Mouse (Mus musculus): ENCODE data around the gene Ablim2. TPM values are rescaled to one million over a fixed set of nuclear protein-coding genes. Genes with fewer than 3 reads are reported as not detected.

Ablim2 gene
- polyA plus RNA-seq, 1 experiment from 2014 or later = 2.5 TPM

DNA sequence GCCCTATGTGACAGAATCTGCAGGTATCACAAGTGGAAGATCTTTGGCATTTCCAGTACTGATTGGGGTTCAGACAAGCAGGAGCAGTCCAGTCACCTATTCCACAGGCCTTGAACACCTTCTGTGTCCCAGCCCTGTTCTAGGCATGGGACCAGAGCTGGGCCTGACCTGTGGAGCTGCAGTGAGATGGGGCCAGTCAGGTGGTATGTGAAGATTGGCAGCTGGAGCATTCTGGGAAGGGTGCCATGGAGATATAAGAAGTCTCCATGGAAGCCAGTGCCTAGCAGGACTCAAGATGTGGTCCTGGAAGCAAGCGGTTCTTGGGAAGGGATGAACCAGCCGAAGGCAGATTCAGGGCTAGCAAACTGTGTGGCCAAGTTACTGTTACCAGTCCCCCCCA, 103.8 kb downstream of the Ablim2 start:
- Histone ChIP-seq H3K9me3 (ENCODE audit: control insufficient read depth, low read length) (no peaks in the 10 kb centered on the region), H3K27me3 (ENCODE audit: control insufficient read depth, insufficient read depth, low read length) (no peaks in the 10 kb centered on the region), H3K27ac (ENCODE audit: low read depth, low read length) (no peak overlapping the region), H3K9ac (ENCODE audit: low read depth, low read length) (no peak overlapping the region), H3K4me3 (ENCODE audit: low read length) (no peak overlapping the region), H3K4me1 (ENCODE audit: control insufficient read depth, insufficient read depth, low read length) (no peaks in the 10 kb centered on the region), H3K4me2 (replicated peaks; ENCODE audit: low read depth, low read length) (no peak overlapping the region), H3K36me3 (ENCODE audit: control insufficient read depth, insufficient read depth, low read length) (no peaks in the 10 kb centered on the region)
- ATAC-seq (ENCODE audit: low FRiP score, low TSS enrichment) = no peak
- WGBS = 93% methylated on average over 2 of the region's 2 CpGs

DNA sequence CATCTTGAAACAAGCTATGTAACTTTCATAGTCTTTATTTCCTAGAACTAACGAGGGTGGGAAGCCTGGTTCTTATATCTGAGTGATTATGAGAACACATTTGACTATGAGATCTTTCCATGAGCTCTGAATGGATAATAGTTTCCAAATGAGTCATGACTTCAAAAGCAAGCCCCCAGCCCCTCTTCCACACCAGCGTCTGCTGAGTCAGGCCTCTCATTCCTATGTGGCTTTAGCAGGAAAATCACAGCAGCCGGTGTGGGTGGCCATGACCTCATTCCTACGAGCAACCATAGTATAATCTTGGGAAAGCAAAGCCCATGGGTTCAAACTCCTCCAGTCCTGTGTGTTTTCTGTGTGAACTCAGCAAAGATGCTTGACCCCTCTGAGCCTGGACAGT, 112.3 kb downstream of the Ablim2 start:
- no peaks in the 10 kb centered on the region for H3K36me3 ChIP-seq (ENCODE audit: control insufficient read depth, insufficient read depth, low read length)
- H3K9me3 ChIP-seq (ENCODE audit: control insufficient read depth, low read length) = no peaks in the 10 kb centered on the region
- H3K4me3 ChIP-seq (ENCODE audit: low read length) = no peak overlapping the region
- no peak overlapping the region for H3K9ac ChIP-seq (ENCODE audit: low read depth, low read length)
- 79% methylated on average over 4 of the region's 4 CpGs for WGBS
- no peak for ATAC-seq (ENCODE audit: low FRiP score, low TSS enrichment)
- no peaks in the 10 kb centered on the region for H3K4me1 ChIP-seq (ENCODE audit: control insufficient read depth, insufficient read depth, low read length)
- H3K27me3 ChIP-seq (ENCODE audit: control insufficient read depth, insufficient read depth, low read length) = no peaks in the 10 kb centered on the region
- no peak overlapping the region for H3K4me2 ChIP-seq (replicated peaks; ENCODE audit: low read depth, low read length)
- no peak overlapping the region for H3K27ac ChIP-seq (ENCODE audit: low read depth, low read length)

DNA sequence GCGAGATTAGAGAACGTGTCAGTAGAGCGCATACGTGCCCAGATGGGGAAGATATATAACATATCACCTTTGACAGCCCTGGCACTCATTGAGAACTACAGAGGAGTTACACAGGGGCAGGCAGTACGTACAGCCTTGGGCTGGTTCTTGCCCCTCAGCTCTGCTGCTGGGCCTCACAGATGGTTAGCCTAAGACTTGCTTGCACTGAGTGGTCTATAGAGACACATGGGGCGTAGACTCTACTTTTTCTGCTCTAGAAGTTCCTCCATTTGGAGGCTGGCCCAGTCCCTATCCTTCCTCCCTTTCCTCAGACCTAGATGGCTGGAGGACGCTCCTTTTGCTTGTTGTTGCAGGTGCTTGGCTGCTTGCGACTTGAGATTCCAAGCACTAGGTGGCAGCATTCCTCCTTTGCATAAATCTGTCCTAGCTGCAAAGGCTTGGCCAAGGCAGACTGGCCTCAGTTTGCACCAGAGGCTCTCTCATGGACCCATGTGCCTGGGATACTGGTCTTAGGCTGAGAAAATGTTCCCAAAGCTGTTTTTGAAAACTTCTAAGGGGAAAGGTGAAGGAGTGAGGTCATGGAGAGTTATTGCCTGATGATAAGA, 112.8 kb downstream of the Ablim2 start:
- H3K9me3 ChIP-seq (ENCODE audit: control insufficient read depth, low read length) = no peaks in the 10 kb centered on the region
- H3K36me3 ChIP-seq (ENCODE audit: control insufficient read depth, insufficient read depth, low read length) = no peaks in the 10 kb centered on the region
- no peaks in the 10 kb centered on the region for H3K4me1 ChIP-seq (ENCODE audit: control insufficient read depth, insufficient read depth, low read length)
- no peak overlapping the region for H3K4me3 ChIP-seq (ENCODE audit: low read length)
- H3K27ac ChIP-seq (ENCODE audit: low read depth, low read length) = no peak overlapping the region
- H3K27me3 ChIP-seq (ENCODE audit: control insufficient read depth, insufficient read depth, low read length) = no peaks in the 10 kb centered on the region
- 58% methylated on average over 8 of the region's 8 CpGs for WGBS
- ATAC-seq (ENCODE audit: low FRiP score, low TSS enrichment) = peak; percentile 70
- H3K9ac ChIP-seq (ENCODE audit: low read depth, low read length) = no peak overlapping the region
- no peak overlapping the region for H3K4me2 ChIP-seq (replicated peaks; ENCODE audit: low read depth, low read length)

DNA sequence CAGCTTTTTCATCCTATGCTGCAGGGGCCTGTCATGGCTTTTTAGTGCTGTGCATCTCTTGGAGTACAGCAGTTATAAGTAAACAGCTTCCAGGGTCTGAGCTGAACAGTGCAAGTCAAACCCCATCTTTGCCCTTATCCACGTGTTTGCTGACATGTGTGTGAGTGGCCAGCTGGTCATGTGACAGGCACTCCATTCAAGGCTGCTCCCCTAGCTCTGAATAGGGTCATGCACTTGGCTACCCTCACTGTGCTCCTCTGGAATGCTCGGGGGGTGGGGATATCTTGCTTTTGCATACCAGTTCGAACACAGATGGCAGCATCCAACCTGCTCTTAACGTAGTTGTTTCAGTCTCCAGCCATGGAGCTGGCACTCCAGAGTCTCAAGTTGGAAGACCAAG, 115.7 kb downstream of the Ablim2 start:
- no peaks in the 10 kb centered on the region for H3K4me1 ChIP-seq (ENCODE audit: control insufficient read depth, insufficient read depth, low read length)
- H3K27me3 ChIP-seq (ENCODE audit: control insufficient read depth, insufficient read depth, low read length) = no peaks in the 10 kb centered on the region
- WGBS = 45% methylated on average over 4 of the region's 4 CpGs
- ATAC-seq (ENCODE audit: low FRiP score, low TSS enrichment) = no peak
- no peaks in the 10 kb centered on the region for H3K36me3 ChIP-seq (ENCODE audit: control insufficient read depth, insufficient read depth, low read length)
- H3K27ac ChIP-seq (ENCODE audit: low read depth, low read length) = no peak overlapping the region
- no peak overlapping the region for H3K4me3 ChIP-seq (ENCODE audit: low read length)
- H3K4me2 ChIP-seq (replicated peaks; ENCODE audit: low read depth, low read length) = no peak overlapping the region
- H3K9ac ChIP-seq (ENCODE audit: low read depth, low read length) = no peak overlapping the region
- no peaks in the 10 kb centered on the region for H3K9me3 ChIP-seq (ENCODE audit: control insufficient read depth, low read length)

DNA sequence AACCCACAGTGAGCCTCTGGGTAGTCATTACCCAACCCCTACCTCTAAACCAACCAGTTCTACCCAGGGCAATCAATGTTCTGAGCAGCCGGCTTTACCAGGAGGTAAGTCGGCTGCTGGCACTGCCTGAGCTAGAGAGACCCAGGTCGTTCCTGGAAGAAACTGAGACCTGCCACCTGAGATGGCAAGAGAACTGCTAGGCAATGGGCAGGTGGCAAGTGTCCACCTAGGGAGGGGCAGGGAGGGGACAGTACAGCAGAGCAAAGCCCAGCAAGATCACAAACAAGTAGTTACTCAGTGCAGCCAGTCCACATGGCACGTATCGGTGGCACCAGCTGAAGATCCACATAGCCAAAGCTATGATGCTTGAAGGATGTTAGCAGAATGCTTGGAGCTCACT, 118.6 kb downstream of the Ablim2 start:
- Histone ChIP-seq H3K9ac (ENCODE audit: low read depth, low read length) (no peak overlapping the region), H3K4me1 (ENCODE audit: control insufficient read depth, insufficient read depth, low read length) (no peaks in the 10 kb centered on the region), H3K36me3 (ENCODE audit: control insufficient read depth, insufficient read depth, low read length) (no peaks in the 10 kb centered on the region), H3K27ac (ENCODE audit: low read depth, low read length) (no peak overlapping the region), H3K4me2 (replicated peaks; ENCODE audit: low read depth, low read length) (no peak overlapping the region), H3K9me3 (ENCODE audit: control insufficient read depth, low read length) (no peaks in the 10 kb centered on the region), H3K4me3 (ENCODE audit: low read length) (no peak overlapping the region), H3K27me3 (ENCODE audit: control insufficient read depth, insufficient read depth, low read length) (no peaks in the 10 kb centered on the region)
- 89% methylated on average over 5 of the region's 5 CpGs for whole genome bisulfite sequencing
- ATAC-seq (ENCODE audit: low FRiP score, low TSS enrichment) = no peak

DNA sequence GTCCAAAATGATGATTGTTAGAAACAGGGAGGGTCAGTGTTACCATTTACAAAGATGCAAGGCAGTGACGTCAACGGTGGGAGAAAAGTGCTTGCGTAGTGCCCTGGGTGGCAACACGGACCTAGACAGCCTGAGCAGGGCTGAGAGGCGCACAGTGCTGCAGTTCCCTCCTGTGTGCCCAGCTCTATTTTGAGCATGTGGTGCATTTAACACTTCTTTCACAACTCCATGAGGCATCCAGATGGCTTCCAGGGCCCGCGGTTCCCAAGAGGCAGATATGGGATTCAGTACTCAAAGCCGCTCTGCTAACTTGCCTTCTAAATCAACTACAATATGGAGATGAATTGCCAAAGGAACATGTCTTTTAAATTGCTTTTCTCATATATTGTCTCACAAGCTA, 121.5 kb downstream of the Ablim2 start:
- H3K36me3 ChIP-seq (ENCODE audit: control insufficient read depth, insufficient read depth, low read length) = no peaks in the 10 kb centered on the region

DNA sequence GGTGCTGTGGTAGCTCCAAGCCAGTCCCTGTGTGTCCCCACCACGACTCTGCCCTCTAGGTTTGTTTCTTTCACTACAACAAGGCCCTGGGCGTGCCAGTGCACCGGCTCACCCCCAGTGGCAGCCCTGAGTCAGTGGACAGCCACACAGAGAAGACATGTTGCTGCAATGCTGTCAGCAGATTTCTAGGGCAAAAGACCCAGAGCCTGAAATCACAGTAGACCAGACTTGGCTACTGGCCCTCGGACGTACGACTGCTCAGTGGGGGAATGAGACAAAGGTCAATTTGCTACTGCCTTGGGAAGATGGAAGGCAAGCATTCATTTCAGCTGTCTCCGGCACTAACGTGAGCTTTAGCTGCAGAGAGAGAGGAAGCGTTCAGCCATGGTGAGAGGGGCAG, 124.7 kb downstream of the Ablim2 start:
- Histone ChIP-seq H3K9me3 (ENCODE audit: control insufficient read depth, low read length) (no peaks in the 10 kb centered on the region), H3K36me3 (ENCODE audit: control insufficient read depth, insufficient read depth, low read length) (no peaks in the 10 kb centered on the region), H3K27me3 (ENCODE audit: control insufficient read depth, insufficient read depth, low read length) (no peaks in the 10 kb centered on the region), H3K4me2 (replicated peaks; ENCODE audit: low read depth, low read length) (no peak overlapping the region), H3K9ac (ENCODE audit: low read depth, low read length) (no peak overlapping the region), H3K27ac (ENCODE audit: low read depth, low read length) (no peak overlapping the region), H3K4me1 (ENCODE audit: control insufficient read depth, insufficient read depth, low read length) (peaks cover 4% of the 10 kb centered on the region; the same call in 1 of the 2 replicates), H3K4me3 (ENCODE audit: low read length) (no peak overlapping the region)
- ATAC-seq (ENCODE audit: low FRiP score, low TSS enrichment) = no peak
- WGBS = 37% methylated on average over 9 of the region's 9 CpGs

More for the DNA sequence above, 121.5 kb downstream of the Ablim2 start:
- H3K9me3 ChIP-seq (ENCODE audit: control insufficient read depth, low read length) = no peaks in the 10 kb centered on the region
- H3K9ac ChIP-seq (ENCODE audit: low read depth, low read length) = no peak overlapping the region
- peaks cover 4% of the 10 kb centered on the region; the same call in 1 of the 2 replicates for H3K4me1 ChIP-seq (ENCODE audit: control insufficient read depth, insufficient read depth, low read length)
- H3K27ac ChIP-seq (ENCODE audit: low read depth, low read length) = no peak overlapping the region
- no peak overlapping the region for H3K4me2 ChIP-seq (replicated peaks; ENCODE audit: low read depth, low read length)
- ATAC-seq (ENCODE audit: low FRiP score, low TSS enrichment) = no peak
- no peaks in the 10 kb centered on the region for H3K27me3 ChIP-seq (ENCODE audit: control insufficient read depth, insufficient read depth, low read length)
- H3K4me3 ChIP-seq (ENCODE audit: low read length) = no peak overlapping the region
- WGBS = 85% methylated on average over 8 of the region's 8 CpGs

DNA sequence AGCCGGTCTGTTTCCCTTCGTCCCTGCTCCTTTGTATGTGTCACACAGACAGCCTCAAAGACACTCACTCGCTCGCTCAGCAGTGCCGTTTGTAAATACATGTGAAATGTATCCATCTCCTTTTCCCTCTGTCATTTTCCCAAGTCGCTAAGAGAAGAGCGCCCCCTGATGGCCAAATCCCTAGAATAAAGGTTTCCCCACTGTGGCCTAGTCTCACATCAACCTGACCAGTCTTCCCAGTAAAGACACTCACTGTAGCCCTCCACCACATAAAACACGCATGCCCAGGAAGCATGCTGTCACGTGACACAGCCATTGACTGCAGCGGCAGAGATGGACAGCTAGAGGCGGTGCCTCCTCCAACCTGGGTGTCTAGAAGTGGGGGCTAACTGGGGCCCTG, 126.6 kb downstream of the Ablim2 start:
- 35% methylated on average over 11 of the region's 11 CpGs for WGBS
- peaks cover 4% of the 10 kb centered on the region; the same call in 1 of the 2 replicates for H3K4me1 ChIP-seq (ENCODE audit: control insufficient read depth, insufficient read depth, low read length)
- no peak overlapping the region for H3K27ac ChIP-seq (ENCODE audit: low read depth, low read length)
- H3K9me3 ChIP-seq (ENCODE audit: control insufficient read depth, low read length) = no peaks in the 10 kb centered on the region
- no peak overlapping the region for H3K4me3 ChIP-seq (ENCODE audit: low read length)
- ATAC-seq (ENCODE audit: low FRiP score, low TSS enrichment) = peak; percentile 32; the same call in 1 of the 2 replicates
- no peaks in the 10 kb centered on the region for H3K36me3 ChIP-seq (ENCODE audit: control insufficient read depth, insufficient read depth, low read length)
- H3K9ac ChIP-seq (ENCODE audit: low read depth, low read length) = no peak overlapping the region
- H3K4me2 ChIP-seq (replicated peaks; ENCODE audit: low read depth, low read length) = no peak overlapping the region
- no peaks in the 10 kb centered on the region for H3K27me3 ChIP-seq (ENCODE audit: control insufficient read depth, insufficient read depth, low read length)

DNA sequence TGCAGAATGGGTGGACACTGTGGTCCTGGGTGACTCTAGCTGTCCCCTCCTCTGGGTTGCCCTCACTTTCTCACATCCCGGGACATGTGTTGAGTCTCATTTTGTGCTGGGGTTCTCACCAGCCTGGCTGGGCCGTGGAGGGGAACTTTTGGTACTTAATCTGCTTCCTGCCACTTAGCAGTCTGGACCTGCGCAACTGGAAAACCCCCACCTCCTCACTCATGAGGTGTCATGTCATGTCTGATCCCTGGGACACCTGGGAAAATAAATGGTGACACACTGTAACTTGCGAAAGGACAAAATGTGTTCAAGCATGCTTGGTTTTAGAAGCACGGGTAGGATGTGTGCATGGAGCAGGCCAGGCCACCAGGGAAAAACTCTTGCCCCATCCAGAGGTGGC, 127.0 kb downstream of the Ablim2 start:
- H3K27me3 ChIP-seq (ENCODE audit: control insufficient read depth, insufficient read depth, low read length) = no peaks in the 10 kb centered on the region
- H3K9ac ChIP-seq (ENCODE audit: low read depth, low read length) = no peak overlapping the region
- H3K4me2 ChIP-seq (replicated peaks; ENCODE audit: low read depth, low read length) = no peak overlapping the region
- no peak for ATAC-seq (ENCODE audit: low FRiP score, low TSS enrichment)
- H3K9me3 ChIP-seq (ENCODE audit: control insufficient read depth, low read length) = no peaks in the 10 kb centered on the region
- 80% methylated on average over 5 of the region's 5 CpGs for WGBS
- no peak overlapping the region for H3K27ac ChIP-seq (ENCODE audit: low read depth, low read length)
- H3K36me3 ChIP-seq (ENCODE audit: control insufficient read depth, insufficient read depth, low read length) = no peaks in the 10 kb centered on the region
- no peak overlapping the region for H3K4me3 ChIP-seq (ENCODE audit: low read length)
- peaks cover 4% of the 10 kb centered on the region; the same call in 1 of the 2 replicates for H3K4me1 ChIP-seq (ENCODE audit: control insufficient read depth, insufficient read depth, low read length)

All from kidney, embryonic 14.5 days (tissue).